Mouse (Mus musculus) gonadal fat pad, adult 2 months (tissue): ENCODE results near the gene Ly6g5c. TPM values are rescaled to one million over a fixed set of nuclear protein-coding genes. Genes with fewer than 3 reads are reported as not detected.
A peak's percentile ranks its signal among the peaks of the same experiment; 100 is the strongest.

Source experiments
- DNase-seq: peaks from one replicate; pipeline ENCODE4 v3.0.0-alpha.2; 2012; ENCODE audit warnings: low read depth
- polyA plus RNA-seq: library from polyadenylated mRNA; depleted of rRNA; stranded (reverse); fragments of >200 nt; gene quantifications from 2 replicates; pipeline ENCODE4 v1.2.3, GENCODE M21; 2012; rRNA removed

Gene Ly6g5c
- polyA plus RNA-seq = 2,220 and 3,034 TPM in 2 replicates

- no peak for DNase-seq
Measured at GRCm38 (mm10) chr17:35108097-35108496, at the start of gene Ly6g5c. TSS of gene Ly6g5c (plus strand) at chr17:35108279.

GRCm38 (mm10) chr17:35058316-35058715 lies 49.8 kb upstream of the Ly6g5c start:
- DNase-seq = no peak

GRCm38 (mm10) chr17:35058911-35059892 lies 48.9 kb upstream of the Ly6g5c start, which contains the start of gene Ddah2:
TSS of gene Ddah2 (plus strand) at chr17:35059035.
- DNase-seq = no peak

- DNase-seq = no peak
Measured at GRCm38 (mm10) chr17:35060071-35060470, 48.0 kb upstream of the Ly6g5c start.

GRCm38 (mm10) chr17:35060737-35061297 lies 47.3 kb upstream of the Ly6g5c start:
- DNase-seq = no peak

GRCm38 (mm10) chr17:35061299-35061698 lies 46.8 kb upstream of the Ly6g5c start:
- no peak for DNase-seq

GRCm38 (mm10) chr17:35063466-35063865 lies 44.6 kb upstream of the Ly6g5c start:
- no peak for DNase-seq

- no peak for DNase-seq
Measured at GRCm38 (mm10) chr17:35064378-35064877, 43.7 kb upstream of the Ly6g5c start.

GRCm38 (mm10) chr17:35064951-35065947 lies 42.8 kb upstream of the Ly6g5c start, which contains the start of gene Ly6g6c:
TSS of gene Ly6g6c (plus strand) at chr17:35065388.
- peak; percentile 86 for DNase-seq

GRCm38 (mm10) chr17:35066084-35066483 lies 42.0 kb upstream of the Ly6g5c start, which contains the start of gene Mpig6b:
TSS of gene Mpig6b (minus strand) at chr17:35066184.
- no peak for DNase-seq

GRCm38 (mm10) chr17:35068213-35068914 lies 39.7 kb upstream of the Ly6g5c start:
- no peak for DNase-seq

GRCm38 (mm10) chr17:35070556-35071229 lies 37.4 kb upstream of the Ly6g5c start:
- peak; percentile 84 for DNase-seq

- DNase-seq = no peak
Measured at GRCm38 (mm10) chr17:35071454-35071853, 36.6 kb upstream of the Ly6g5c start.

- no peak for DNase-seq
Measured at GRCm38 (mm10) chr17:35074097-35074496, 34.0 kb upstream of the Ly6g5c start.

- DNase-seq = no peak
Measured at GRCm38 (mm10) chr17:35076507-35077176, 31.4 kb upstream of the Ly6g5c start, which contains the start of gene Ly6g6e. TSS of gene Ly6g6e (plus strand) at chr17:35076902.

- no peak for DNase-seq
Measured at GRCm38 (mm10) chr17:35077285-35077684, 30.8 kb upstream of the Ly6g5c start.

GRCm38 (mm10) chr17:35077786-35078233 lies 30.3 kb upstream of the Ly6g5c start, which contains the start of gene Ly6g6d:
TSS of gene Ly6g6d (minus strand) at chr17:35078065.
- DNase-seq = no peak

- DNase-seq = no peak
Measured at GRCm38 (mm10) chr17:35079778-35080177, 28.3 kb upstream of the Ly6g5c start.

- DNase-seq = no peak
Measured at GRCm38 (mm10) chr17:35080248-35080647, 27.8 kb upstream of the Ly6g5c start.
